Mouse (Mus musculus) adrenal gland, postnatal 36 days (tissue): ENCODE results near the gene Sae1. TPM values are rescaled to one million over a fixed set of nuclear protein-coding genes. Genes with fewer than 3 reads are reported as not detected.

Experiments used
- DNase-seq, 2 experiments: peaks; one replicate each; pipeline ENCODE4 v3.0.0; 2021; ENCODE audit warnings: mixed read lengths in 1 of 2
- total RNA-seq, 2 experiments: library from RNA; stranded (reverse); gene quantifications; 2 replicates each; pipeline ENCODE4 v1.2.3; 2021

Sae1 gene
- total RNA-seq, 2 experiments from 2014 or later = 69.1 to 70.8 TPM

DNA sequence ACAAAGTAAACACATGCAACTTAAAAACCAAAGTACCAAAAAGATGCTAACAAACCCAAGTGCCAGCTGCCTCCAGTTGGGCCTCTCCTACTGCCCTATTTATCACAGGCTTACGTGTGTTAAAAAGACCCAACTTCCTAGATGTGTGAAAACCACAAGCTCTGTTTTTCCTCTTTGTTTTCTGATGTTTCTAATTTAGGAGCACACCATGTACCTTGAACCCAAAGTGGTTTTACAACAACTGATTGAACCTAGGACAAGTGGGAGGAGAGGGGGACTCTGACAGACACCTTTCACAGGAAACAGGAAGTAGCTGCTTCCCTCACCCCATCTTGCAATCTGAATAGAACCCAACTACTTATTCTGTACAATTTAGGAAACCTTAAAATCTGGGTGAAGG, 23.3 kb downstream of the Sae1 start:
- DNase-seq = no peak

DNA sequence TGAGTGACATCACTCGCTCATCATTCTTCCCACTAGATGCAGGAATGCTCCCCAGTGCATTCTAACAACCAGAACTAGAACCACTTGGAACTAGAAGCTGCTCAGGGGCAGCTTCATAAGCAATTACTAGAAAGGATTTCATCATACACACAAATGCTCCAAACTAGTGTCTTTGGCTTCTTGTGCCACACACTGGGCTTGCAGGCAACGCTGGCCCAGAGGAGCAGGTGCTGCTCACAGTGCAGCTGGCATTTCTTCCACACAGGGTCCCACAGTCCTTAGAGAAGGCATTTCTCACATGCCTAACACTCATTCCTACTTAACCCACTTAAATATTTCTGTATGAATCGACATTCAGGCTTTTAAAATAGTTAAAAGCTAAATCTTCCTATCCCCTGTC, 30.0 kb downstream of the Sae1 start:
- no peak for DNase-seq

DNA sequence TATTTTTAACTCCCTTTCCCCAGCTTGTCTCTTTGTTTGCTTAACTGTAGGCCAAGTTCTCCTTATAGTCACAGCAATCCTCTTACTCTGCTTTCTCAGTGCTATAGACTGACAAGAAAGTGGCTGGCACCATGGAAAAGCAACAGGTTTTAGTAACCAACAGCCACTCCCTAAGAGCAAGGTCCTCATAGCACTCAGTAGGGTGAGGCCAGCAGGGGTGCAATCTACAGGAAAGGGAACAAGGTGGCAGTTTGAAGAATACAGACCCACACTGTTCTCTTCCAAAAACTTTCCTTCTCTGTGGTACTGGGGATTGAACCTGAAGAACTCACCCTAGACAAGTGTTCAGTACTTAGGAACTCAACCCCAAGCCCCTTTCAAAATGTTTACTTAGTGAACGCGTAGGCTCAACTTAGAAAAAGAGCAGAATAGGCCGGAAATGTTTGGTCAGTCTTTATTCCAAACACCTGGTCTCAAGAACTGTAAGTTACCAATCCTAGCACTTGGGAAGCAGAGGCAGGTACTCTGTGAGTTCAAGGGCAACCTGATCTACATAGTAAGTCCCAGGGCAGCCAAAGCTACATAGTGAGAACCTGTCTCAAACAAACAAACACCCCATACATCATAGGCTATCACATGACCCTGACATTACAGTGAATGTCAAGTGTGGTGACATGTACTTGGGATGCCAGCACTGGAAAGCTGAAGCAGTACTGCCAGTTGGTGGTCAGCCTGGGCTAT, 31.6 kb downstream of the Sae1 start:
- no peak for DNase-seq

- DNase-seq = no peak
Observed at GRCm38 (mm10) chr7:16349999-16350398, 37.6 kb downstream of the Sae1 start.

- no peak for DNase-seq
Observed at GRCm38 (mm10) chr7:16345297-16345696, 42.3 kb downstream of the Sae1 start.

- no peak for DNase-seq
Observed at GRCm38 (mm10) chr7:16344598-16344997, 43.0 kb downstream of the Sae1 start.

GRCm38 (mm10) chr7:16337733-16338132, 49.9 kb downstream of the Sae1 start:
- DNase-seq = no peak

DNA sequence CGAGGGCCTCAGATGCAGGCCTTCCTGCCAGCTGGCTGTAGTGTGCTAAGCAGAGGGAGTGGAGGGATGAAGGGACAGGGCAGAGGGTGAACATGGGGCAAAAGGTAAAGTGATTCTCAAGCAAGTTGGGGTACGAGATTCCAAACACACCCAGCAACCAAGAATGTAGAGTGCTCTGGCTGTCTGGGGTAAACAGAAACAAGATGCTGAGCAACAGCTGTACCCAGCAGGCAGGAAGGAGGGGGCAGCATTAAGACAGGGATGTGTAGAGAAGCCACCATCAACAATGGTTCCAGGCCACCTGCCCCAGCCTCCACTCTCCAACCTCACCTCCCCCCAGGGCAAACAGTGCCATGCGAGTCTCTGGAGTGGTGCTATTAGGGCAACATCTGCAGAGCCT, 58.5 kb downstream of the Sae1 start:
- DNase-seq = no peak

DNA sequence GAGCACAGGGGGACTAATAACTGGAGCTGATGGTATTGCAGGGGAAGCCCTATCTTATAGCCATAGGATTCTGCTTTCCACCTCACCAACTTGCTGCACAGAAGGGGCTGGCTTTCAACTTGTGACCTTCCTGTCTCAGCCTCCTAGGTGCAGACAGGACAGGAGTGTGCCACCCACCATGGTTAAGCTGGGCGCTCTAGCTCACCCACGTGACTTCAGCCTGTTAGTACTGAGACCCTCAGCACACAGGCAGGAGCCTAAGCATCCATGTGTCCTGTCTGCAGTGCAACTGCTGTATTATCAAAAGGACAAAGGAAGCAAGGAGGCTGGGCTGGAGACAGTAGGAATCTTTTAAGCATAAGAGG, 61.0 kb downstream of the Sae1 start:
- DNase-seq = no peak

DNA sequence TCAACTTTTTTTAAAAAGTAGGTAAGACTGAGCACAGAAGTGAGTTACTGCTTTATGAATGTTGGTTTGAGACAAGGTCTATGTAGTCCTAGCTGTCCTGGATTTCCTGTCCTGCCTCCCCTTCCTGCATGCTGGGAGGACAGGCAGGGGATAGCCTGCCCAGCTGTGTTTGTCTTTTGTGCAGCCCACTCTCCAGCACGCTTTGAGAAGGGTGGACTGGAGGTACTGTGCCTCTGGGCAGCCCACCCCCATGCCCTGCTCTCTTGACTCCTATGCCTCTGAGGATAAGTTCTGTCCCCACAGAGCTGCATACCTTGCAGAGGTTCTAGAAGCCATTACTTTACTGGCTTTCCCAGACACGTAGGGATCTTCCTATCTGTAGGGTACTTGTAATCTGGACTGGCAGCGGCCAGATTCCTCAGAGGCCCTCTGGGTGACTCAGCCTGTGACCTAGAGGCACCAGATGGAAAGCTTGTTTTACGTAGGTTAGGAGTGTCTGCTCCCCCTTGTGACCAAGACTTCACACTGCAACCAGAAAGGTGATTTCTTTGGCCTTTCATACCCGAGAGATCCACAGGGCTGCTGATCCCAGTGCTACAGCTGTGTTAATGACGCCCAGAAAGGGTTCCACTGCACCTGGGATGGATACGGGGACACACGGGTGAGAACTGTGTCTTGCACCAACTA, 61.5 kb downstream of the Sae1 start:
- peak; percentile 80 to 84 for DNase-seq

DNA sequence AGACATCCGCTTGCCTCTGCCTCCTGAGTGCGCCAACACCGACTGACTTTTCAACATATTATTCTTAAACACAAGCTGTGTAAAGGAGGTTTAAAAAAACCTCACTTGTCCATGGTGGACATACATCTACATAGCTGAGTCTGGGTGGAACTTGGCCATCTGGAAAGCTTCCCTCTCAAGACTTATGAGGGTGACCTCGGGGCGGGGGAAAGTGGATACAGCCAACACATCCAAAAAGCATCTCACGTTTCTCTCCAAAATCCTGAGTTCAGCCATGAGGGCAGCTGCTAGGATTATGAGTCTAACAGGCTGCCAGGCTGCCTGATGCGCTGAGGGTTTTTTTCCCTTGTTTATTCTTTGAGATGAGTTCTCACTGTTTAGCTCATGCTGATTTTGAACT, 62.9 kb downstream of the Sae1 start:
- no peak for DNase-seq

- no peak for DNase-seq
Observed at GRCm38 (mm10) chr7:16320479-16320878, 67.1 kb downstream of the Sae1 start.

DNA sequence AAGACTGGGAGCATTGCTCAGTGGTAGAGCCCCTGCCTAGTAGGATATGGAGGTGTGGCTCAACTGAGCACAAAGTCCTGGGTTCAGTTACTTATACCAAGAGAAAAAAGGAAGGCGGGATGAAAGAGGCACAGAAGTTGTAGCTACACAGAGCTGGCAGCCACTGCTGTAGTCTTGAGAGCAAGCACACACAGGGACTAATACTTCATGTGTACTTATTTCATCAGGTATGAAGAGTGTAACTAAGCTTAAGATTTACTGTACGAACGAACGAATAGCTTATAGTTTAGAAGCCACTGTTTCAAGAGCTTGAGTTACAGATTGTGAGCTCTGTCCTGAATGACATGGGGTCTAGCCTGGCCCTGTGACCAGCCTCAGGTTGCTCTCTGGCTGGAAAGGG, 68.4 kb downstream of the Sae1 start:
- no peak for DNase-seq

DNA sequence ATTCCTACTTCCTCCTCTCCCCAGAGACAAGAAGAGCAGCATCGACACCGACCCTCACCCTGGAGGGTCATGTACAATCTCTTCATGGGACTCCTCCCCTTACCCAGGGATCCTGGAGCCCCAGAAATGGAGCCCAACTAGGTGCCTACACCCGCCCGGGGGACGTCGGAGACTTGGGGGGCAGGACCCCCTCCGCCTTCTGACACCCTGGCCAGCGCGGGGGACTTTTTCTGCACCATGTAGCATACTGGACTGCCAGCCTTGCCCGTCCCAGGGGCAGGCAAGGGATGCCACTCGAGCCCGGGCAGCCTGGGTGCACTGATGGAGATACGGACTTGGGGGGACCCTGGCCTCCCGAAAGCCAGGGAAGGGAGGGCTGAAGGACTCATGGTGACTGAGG, 70.5 kb downstream of the Sae1 start:
- DNase-seq = no peak

GRCm38 (mm10) chr7:16315222-16315759, 72.3 kb downstream of the Sae1 start:
- no peak for DNase-seq

GRCm38 (mm10) chr7:16314221-16314775, 73.3 kb downstream of the Sae1 start:
- no peak for DNase-seq

DNA sequence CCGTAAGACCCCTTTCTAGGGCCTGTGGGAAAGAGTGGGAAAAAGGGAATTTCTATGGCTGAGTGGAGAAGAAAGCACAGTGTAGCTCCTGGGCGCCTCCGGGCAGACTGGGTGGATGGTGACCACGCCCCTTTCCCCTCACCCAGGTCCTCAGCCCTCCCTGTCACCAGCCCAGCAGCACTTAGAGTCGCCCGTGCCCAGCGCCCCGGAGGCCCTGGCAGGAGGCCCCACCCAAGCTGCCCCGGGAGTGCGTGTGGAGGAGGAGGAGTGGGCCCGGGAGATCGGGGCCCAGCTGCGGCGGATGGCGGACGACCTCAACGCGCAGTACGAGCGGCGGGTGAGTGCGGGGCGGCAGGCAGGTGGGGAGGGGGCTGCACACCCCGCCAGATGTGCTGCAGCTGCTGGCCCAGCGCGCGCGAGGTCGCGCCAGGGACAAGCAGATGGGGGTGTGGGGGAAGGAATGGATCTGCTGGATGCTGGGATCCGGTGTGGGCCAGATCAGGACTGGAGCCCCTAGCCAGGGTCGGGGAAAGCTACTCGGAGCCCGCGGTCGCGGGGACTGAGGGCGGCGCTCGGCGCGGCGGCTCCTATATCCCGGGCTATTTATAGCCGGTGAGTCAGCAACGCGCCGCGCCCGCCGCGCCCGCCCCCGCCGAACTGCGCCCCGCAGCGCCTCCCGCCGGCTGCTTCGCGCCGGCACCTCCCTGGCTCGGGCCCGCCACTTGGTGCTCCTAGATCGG, 74.0 kb downstream of the Sae1 start:
- DNase-seq = peak; percentile 90 to 92

GRCm38 (mm10) chr7:16312672-16313311, 74.8 kb downstream of the Sae1 start:
- DNase-seq = peak; percentile 74 to 88

GRCm38 (mm10) chr7:16312011-16312671, 75.5 kb downstream of the Sae1 start:
- peak; percentile 33 to 71 for DNase-seq

DNA sequence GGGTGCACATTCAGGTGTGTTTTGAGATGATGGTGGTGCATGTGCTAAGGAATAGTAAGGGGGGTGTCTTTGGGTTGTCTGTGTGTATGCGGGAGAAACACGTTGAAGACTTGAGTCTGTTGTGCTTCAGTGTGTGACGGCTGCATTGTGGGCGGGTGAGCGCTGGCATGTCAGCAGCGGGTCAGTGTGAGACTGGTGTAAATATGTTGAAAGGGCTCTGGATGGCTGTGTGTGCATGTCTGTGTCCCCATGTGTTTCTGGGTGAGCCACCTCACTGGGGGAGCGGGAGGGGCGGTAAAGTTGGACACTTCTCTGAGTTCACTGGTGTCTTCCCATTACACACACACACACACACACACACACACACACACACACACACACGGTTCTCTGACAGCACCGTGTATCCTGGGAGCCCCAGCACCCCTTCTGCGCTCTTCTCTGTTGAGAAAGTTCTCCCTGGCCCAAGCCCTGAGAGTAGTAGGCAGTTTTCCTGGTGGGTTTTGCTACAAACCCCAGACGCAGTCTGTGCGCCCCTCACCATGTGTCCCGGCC, 76.1 kb downstream of the Sae1 start:
- DNase-seq = peak; percentile 31 to 46
